Mouse (Mus musculus): ENCODE data around the gene Ppm1h.

Gene Ppm1h

GRCm38 (mm10) chr10:122704901-122705300 is 26.3 kb downstream of the Ppm1h start:
- DNase-seq = no peak

- DNase-seq = no peak
Observed at GRCm38 (mm10) chr10:122705457-122705856, 26.9 kb downstream of the Ppm1h start.

GRCm38 (mm10) chr10:122711381-122711811 is 32.8 kb downstream of the Ppm1h start:
- no peak for DNase-seq

DNA sequence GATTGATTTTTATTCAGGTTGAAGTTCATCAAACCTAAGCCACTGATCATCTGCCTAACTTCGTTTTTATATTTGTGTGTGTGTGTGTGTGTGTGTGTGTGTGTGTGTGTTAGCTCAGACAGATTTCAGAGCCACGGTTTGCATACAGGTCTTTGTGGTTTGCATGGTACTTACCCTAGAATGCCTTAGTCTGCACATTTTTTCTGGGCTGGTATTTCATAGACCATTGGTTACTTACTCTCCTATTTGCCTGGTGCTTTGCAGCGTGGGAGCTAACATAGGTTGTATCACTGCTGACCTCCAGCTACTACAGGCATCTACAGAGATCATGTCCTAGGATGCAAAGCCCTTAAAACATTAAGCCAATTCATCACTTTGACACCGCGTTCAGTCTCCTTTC is 33.7 kb downstream of the Ppm1h start:
- DNase-seq = no peak

GRCm38 (mm10) chr10:122715856-122716255 is 37.3 kb downstream of the Ppm1h start:
- DNase-seq = peak; percentile 25

DNA sequence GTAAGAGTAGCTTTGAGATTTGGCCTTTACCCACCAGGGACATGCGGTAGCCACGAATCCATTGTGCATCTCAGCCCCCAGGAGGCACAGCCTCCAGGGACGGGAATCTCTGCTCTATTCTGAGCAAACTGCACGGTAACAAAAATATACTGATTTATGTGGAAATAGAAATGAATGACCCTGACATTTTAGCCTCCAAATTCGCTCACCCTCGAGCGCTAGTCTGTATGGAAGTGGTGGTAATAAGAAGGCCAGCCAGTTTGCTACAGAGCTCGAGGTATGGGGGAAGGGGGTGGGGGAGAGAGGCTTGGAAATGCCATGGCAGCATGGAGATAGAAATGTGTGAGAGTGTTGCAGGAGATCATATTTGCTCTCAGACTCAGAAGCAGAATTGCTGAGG is 37.7 kb downstream of the Ppm1h start:
- DNase-seq = no peak

DNA sequence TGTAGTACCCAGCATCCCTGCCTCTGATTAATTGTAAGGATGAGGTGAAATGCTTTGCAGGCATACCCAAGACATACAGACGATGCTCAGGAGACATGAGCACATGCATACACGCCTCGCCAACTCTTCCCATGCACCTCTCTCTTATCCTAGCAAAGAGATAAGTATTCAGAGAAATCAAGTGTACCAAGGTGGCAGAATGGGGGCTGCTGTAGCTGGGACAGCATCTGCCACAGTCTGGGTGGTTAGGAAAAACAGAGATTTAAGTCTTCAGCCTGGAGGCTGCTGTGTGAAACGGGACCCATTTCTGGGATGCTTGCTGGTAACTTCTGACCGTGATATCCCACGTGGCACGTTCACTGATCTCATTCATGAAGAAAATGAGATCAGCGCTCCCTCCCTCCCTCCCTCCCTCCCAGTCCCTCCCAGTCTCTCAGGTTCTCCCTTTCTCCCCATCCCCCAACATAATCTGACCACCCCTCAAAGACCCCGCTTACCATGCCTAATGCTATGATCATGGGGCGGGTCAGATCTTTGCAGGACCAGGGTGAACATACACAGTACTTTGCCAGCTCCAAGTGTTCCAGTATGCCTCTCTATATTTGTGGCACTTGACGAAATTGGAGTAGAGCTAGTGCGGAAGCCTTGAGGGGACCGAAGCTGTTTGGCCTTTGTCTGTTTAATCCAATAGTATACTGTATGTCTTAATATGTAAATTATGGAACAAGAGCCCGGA is 38.3 kb downstream of the Ppm1h start:
- DNase-seq = no peak

DNA sequence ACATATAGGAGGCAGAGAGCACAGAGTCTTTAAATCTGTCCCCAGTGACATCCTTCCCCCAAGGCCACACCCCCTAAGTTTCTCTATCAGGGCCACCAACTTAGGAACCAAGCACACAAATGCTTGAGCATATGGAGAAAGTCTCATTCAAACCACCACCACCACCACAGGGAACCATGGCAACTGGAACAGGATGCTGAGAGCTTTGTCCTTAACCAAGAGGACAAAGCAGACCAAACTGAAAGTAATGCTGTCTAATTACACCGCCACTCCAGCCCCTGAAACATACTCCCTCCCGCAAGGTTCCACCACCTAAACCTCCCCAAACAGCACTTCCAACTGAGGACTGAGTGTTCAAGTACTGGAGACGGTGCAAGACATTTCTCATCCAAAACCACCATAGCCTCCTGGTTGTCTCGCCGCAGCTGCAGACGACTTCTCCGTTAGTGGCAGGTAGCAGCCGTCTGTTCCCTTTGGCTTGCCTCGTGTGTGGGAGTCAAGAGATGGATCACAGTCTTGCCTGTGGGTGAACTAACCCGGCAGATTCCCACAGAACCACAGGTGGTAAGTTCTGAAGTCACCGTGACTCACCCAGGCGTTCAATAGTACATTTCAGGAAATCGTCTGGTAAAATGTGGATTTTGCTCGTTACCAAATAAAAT is 39.3 kb downstream of the Ppm1h start:
- no peak for DNase-seq

GRCm38 (mm10) chr10:122718951-122719350 is 40.4 kb downstream of the Ppm1h start:
- no peak for DNase-seq

GRCm38 (mm10) chr10:122722111-122722510 is 43.5 kb downstream of the Ppm1h start:
- no peak for DNase-seq

- no peak for DNase-seq
Observed at GRCm38 (mm10) chr10:122724692-122725091, 46.1 kb downstream of the Ppm1h start.

DNA sequence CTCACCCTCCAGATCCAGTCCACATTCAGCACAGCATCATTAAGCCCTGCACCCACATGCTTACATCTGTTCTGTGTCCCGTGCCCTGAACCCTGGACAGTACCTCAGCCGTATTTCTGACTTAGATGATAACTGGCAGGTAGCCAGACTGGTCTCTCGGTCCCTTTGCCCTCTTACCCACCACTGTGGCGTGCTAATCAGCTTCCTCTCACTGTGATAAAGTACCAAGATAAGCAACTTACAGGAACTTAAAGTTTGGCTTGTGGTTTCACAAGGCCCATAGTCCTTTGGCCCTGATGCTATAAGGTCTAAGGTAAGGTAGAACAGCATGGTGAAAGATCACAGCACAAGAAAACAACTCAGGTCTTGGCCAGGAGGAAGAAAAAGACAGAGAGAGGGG is 48.7 kb downstream of the Ppm1h start:
- DNase-seq = no peak

DNA sequence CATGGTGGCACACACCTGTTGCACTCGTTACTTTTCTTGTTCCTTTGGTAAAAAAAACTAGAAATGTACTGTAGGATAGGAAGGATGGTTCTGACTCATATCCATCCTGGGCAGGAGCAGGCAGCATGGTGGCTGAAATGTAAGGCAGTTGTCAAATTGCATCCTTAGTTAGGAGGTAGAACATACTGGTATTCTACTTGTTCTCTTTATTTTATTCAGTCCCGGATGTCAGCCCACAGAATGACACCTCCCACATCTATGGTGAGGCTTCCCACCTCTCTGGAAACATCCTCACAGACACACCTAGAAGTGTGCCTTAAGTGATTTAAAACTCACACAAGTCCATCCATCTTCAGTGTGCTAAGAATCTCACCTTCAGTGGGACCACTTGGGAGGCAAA is 49.6 kb downstream of the Ppm1h start:
- no peak for DNase-seq

GRCm38 (mm10) chr10:122732146-122732545 is 53.6 kb downstream of the Ppm1h start:
- no peak for DNase-seq

DNA sequence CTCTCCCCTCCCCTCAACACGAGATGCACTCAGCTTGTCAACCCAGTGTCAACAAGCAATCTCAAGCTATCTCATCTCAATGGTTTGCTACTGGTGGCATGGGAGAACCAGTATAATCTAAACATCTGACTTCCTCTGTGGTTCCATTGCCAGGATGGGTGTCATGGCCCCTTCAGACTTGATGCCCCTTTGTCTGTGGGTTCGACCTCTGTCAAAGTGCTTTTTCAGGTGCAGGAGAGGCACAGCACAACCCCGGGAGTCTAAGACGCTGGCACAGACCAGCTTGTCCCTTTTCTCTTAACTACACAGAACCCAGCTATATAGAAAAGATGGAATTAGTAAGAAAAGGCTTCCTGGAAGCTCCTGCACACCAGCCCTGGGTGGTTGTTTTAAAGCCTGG is 56.0 kb downstream of the Ppm1h start:
- no peak for DNase-seq

DNA sequence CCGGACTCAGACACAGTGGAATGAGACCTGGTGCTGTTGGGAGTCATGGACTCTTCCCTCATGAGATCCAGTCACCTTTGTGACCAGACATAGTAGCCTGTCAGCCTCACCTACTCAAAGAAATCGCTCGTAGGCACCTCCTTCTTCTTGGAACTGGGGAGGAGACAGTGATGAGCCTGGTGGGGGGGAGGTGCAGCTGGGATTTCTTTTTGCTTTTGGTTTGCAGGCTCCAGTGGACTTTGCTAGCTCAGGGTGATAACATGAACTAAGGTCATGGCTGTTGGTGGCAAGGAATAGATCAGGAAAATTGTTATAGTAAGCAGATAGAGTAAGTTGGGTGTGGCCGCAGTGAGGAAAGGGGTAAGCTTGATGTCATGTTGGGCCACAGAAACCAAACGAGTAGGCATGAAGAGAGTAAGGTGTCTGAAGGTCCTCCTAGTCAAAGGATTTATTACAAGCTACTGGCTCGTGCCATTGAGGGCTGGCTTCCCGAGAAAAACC is 56.8 kb downstream of the Ppm1h start:
- no peak for DNase-seq

- DNase-seq = no peak
Observed at GRCm38 (mm10) chr10:122736835-122737234, 58.3 kb downstream of the Ppm1h start.

DNA sequence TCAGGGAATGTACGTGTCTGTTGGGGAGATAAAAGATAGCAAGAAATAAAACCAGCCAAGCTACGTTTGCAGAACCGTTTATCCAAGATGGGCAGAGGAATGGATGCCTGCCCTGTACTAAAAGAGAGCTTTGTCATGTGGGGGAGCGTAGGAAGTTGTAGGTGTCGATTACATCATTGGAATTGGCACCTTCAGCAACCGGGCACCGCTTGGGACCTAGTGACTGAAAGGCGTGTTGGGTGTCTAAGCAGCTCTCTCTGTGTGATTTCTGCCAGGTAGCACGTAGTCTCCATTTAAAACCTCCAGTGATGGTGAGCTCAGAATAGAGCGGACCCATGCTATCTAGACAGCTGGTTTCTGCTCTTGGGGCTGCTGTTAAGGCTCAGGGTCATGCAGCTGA is 60.0 kb downstream of the Ppm1h start:
- DNase-seq = no peak

- DNase-seq = no peak
Observed at GRCm38 (mm10) chr10:122739037-122739436, 60.5 kb downstream of the Ppm1h start.

GRCm38 (mm10) chr10:122740117-122740516 is 61.6 kb downstream of the Ppm1h start:
- no peak for DNase-seq

- DNase-seq = no peak
Observed at GRCm38 (mm10) chr10:122741191-122741590, 62.6 kb downstream of the Ppm1h start.

DNA sequence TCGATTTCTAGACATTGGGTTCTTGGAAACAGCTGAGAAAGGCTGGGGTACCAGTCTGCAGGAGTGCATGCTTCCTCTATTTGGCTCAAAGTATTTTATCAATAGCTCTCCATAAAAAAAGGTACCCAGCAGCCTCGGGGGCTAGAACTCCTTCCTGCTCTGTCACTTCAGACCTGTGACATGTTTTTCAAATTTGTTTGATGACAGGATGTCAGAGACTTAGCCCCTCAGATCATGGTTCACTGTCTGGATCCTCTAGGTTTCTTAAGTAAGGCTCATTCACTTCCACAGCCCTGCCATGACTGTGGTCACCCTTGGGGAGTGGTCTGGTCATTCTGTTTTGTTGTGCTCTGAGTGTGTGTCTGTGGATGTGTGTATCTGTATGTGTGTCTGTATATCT is 63.6 kb downstream of the Ppm1h start:
- no peak for DNase-seq

GRCm38 (mm10) chr10:122743361-122743760 is 64.8 kb downstream of the Ppm1h start:
- DNase-seq = no peak

GRCm38 (mm10) chr10:122744970-122745369 is 66.4 kb downstream of the Ppm1h start:
- no peak for DNase-seq

- no peak for DNase-seq
Observed at GRCm38 (mm10) chr10:122746211-122746610, 67.6 kb downstream of the Ppm1h start.

Data from right cerebral cortex, postnatal 4 days (tissue).